8 mouse cellular contexts compared by ENCODE assay signal in the genomic region with DNA sequence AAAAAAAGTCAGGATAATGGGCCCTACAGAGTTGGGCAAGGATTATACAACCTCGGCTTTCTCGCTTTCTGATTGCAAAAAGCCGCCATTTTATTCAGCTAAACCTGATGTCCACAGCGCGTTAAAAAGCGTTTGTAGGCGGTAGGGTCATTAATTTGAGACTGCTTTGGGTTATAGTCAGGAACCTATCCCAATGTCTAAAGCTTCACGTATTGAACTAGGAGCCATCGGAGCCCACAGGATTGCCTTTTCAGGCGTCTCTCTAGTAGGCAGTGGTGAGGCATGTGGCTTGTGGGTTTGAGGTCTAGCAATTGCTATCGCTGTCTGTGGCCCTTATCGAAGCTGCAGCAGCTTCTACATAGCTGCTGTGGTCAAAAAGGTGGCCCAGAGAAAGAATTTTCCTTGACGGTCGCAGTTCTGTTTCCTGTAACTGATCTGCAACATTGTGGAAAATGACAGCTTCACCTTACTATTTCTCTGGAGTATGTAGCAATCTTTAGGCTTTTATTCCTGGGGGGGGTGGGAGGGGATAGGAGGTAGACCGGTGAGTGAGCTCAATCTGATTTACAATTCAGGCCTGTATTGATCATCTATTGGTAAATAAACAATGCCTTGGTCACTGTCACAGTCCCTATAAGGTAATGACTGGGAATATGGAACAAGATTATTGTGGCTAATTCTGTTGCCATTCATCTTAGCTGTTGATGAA. TPM values are rescaled to one million over a fixed set of nuclear protein-coding genes. Genes with fewer than 3 reads are reported as not detected.
DNase-seq lines count a peak whose midpoint lies in the region; ATAC-seq and TF ChIP-seq lines count a peak whose summit lies in the region.

No protein-coding gene starts in this region.

- peak; percentile 68 for ATAC-seq in common myeloid progenitor, adult 5-6 weeks (replicated peaks; ENCODE audit: low read depth, poor library complexity, severe bottlenecking)
- ATAC-seq in hindbrain, embryonic 11.5 days (ENCODE audit: low FRiP score), result no peak; the same call in 1 of the 2 replicates
- no peak for ATAC-seq in lung, postnatal 0 days

- H3K79me2 ChIP-seq in heart, adult 2 months (replicated peaks; ENCODE audit: control insufficient read depth, insufficient read depth, low read length), result no peaks in the 10 kb centered on the region

- TF ChIP-seq EP300 in heart, adult 2 months (IDR thresholded peaks at IDR 0.05; ENCODE audit: insufficient read depth, low read depth, low read length), result no peak
- TF ChIP-seq EP300 in lung, postnatal 0 days (IDR thresholded peaks at IDR 0.05), result no peak

- peak overlapping the region; percentile 80 for H3K27ac ChIP-seq in heart, adult 2 months
- H3K27ac ChIP-seq in hindbrain, embryonic 11.5 days (ENCODE audit: low read depth, low read length), result peak overlapping the region; percentile 55
- H3K27ac ChIP-seq in lung, postnatal 0 days (ENCODE audit: low read length), result peak overlapping the region; percentile 89

- no peaks in the 10 kb centered on the region for H3K27me3 ChIP-seq in heart, adult 2 months (ENCODE audit: control insufficient read depth, insufficient read depth, low read length)
- no peaks in the 10 kb centered on the region for H3K27me3 ChIP-seq in hindbrain, embryonic 11.5 days (ENCODE audit: control insufficient read depth, insufficient read depth, low read length)
- H3K27me3 ChIP-seq in lung, postnatal 0 days (replicated peaks; ENCODE audit: insufficient read depth, low read length), result no peaks in the 10 kb centered on the region
- no peaks in the 10 kb centered on the region for H3K27me3 ChIP-seq in splenic B cell, adult 2 months (ENCODE audit: control insufficient read depth, insufficient read depth, low read length, poor library complexity, severe bottlenecking)

- no peak for DNase-seq in heart, adult 2 months
- no peak for DNase-seq in heart, postnatal 4 days
- DNase-seq in CD4-positive helper T cell, adult 2 months (ENCODE audit: low read depth, low spot score), result peak; percentile 80
- DNase-seq in hindbrain, embryonic 11.5 days (ENCODE audit: low spot score), result peak; percentile 40
- DNase-seq in lung, postnatal 0 days (ENCODE audit: low spot score), result no peak
- DNase-seq in splenic B cell, adult 2 months (ENCODE audit: low read depth, low spot score), result peak; percentile 33
- DNase-seq in right cerebral cortex, postnatal 14 days, result no peak

- peak overlapping the region; percentile 80 for H3K9ac ChIP-seq in heart, adult 2 months (ENCODE audit: low read depth, low read length)
- peak overlapping the region; percentile 84 for H3K9ac ChIP-seq in hindbrain, embryonic 11.5 days (ENCODE audit: low read depth, low read length)
- H3K9ac ChIP-seq in lung, postnatal 0 days (replicated peaks; ENCODE audit: low read depth), result peak overlapping the region; percentile 87

- H3K4me3 ChIP-seq in heart, adult 2 months, result peak overlapping the region; percentile 63
- peak overlapping the region; percentile 77 for H3K4me3 ChIP-seq in hindbrain, embryonic 11.5 days (ENCODE audit: low read depth, low read length)
- peak overlapping the region; percentile 78 for H3K4me3 ChIP-seq in lung, postnatal 0 days (ENCODE audit: low read depth, low read length)

- intact Hi-C loops in heart, adult 2 months (cut with DNase I), result loop anchor here (2.0 kb wide), 1 partner anchor 44 kb away; the partner anchor contains the start of gene Rcc1

- H3K9me3 ChIP-seq in hindbrain, embryonic 11.5 days (ENCODE audit: control insufficient read depth, low read length), result no peaks in the 10 kb centered on the region
- H3K9me3 ChIP-seq in lung, postnatal 0 days (ENCODE audit: low read length), result no peaks in the 10 kb centered on the region

- H3K4me1 ChIP-seq in heart, adult 2 months (ENCODE audit: control insufficient read depth, insufficient read depth, low read length), result peaks cover 5% of the 10 kb centered on the region
- H3K4me1 ChIP-seq in hindbrain, embryonic 11.5 days (replicated peaks; ENCODE audit: control insufficient read depth, insufficient read depth, low read length), result peaks cover 3% of the 10 kb centered on the region; the same call in 1 of the 2 replicates
- H3K4me1 ChIP-seq in lung, postnatal 0 days (ENCODE audit: insufficient read depth, low read depth, low read length), result peaks cover 9% of the 10 kb centered on the region; the same call in 1 of the 2 replicates

- under 1% methylated on average over 15 of the region's 15 CpGs for whole genome bisulfite sequencing in heart, adult 2 months
- WGBS in hindbrain, embryonic 11.5 days, result under 1% methylated on average over 15 of the region's 15 CpGs
- under 1% methylated on average over 15 of the region's 15 CpGs for WGBS in lung, postnatal 0 days

- no peak for TF ChIP-seq CTCF in heart, adult 2 months (IDR thresholded peaks at IDR 0.05)
- TF ChIP-seq CTCF in lung, postnatal 0 days (IDR thresholded peaks at IDR 0.05), result no peak

- no peak for TF ChIP-seq POLR2A in heart, adult 2 months (IDR thresholded peaks at IDR 0.05; ENCODE audit: insufficient read depth, low read depth, low read length)

- H3K36me3 ChIP-seq in heart, adult 2 months (ENCODE audit: control insufficient read depth, insufficient read depth, low read length), result peaks cover 11% of the 10 kb centered on the region
- 0 out of 2 replicates have a peak, but pooled peaks cover 4% of the 10 kb centered on the region for H3K36me3 ChIP-seq in hindbrain, embryonic 11.5 days (ENCODE audit: control insufficient read depth, insufficient read depth, low read length)
- 0 out of 2 replicates have a peak, but pooled peaks cover 5% of the 10 kb centered on the region for H3K36me3 ChIP-seq in lung, postnatal 0 days (ENCODE audit: insufficient read depth, low read length)
- peaks cover 13% of the 10 kb centered on the region for H3K36me3 ChIP-seq in splenic B cell, adult 2 months (ENCODE audit: control insufficient read depth, insufficient read depth, low read length, poor library complexity, severe bottlenecking)

- H3K4me2 ChIP-seq in hindbrain, embryonic 11.5 days (replicated peaks; ENCODE audit: low read depth, low read length), result peak overlapping the region; percentile 75
- H3K4me2 ChIP-seq in lung, postnatal 0 days (replicated peaks; ENCODE audit: low read depth, low read length), result peak overlapping the region; percentile 76

RNA-seq across cellular contexts. Expression of gene Rab42, which starts 6.1 kb away (rescaled TPM):
- total RNA-seq in heart, adult 2 months (2021), result 1 to 10 TPM in 1 of 2 experiments, under 1 TPM in 1; 0.73 to 1.1 TPM
- 3.8 and 4.2 TPM in 2 replicates for polyA plus RNA-seq in heart, adult 2 months (2012; rRNA removed)
- total RNA-seq in heart, postnatal 4 days (2021), result 1 to 10 TPM; 1.2 to 1.5 TPM
- not detected in 2 replicates for total RNA-seq in common myeloid progenitor, adult 5-6 weeks (2017)
- 0.39 and 0.61 TPM in 2 replicates for polyA plus RNA-seq in hindbrain, embryonic 11.5 days (2014; fragmentation: Nextera tagmentation; extraction: Ambion mirVana)
- polyA plus RNA-seq in lung, postnatal 0 days (2015; fragmentation: Nextera tagmentation; extraction: Ambion mirVana), result 2.3 and 3.1 TPM in 2 replicates

RNA-seq across cellular contexts. Expression of gene Trnau1ap, which starts 20.0 kb away (rescaled TPM):
- total RNA-seq in heart, adult 2 months (2021), result 10 to 100 TPM; 21.3 to 24.6 TPM
- 14.8 and 14.9 TPM in 2 replicates for polyA plus RNA-seq in heart, adult 2 months (2012; rRNA removed)
- 10 to 100 TPM; 33.5 to 39.1 TPM for total RNA-seq in heart, postnatal 4 days (2021)
- 23.9 and 43.7 TPM in 2 replicates for total RNA-seq in common myeloid progenitor, adult 5-6 weeks (2017)
- polyA plus RNA-seq in hindbrain, embryonic 11.5 days (2014; fragmentation: Nextera tagmentation; extraction: Ambion mirVana), result 85.6 and 87.0 TPM in 2 replicates
- polyA plus RNA-seq in lung, postnatal 0 days (2015; fragmentation: Nextera tagmentation; extraction: Ambion mirVana), result 49.8 and 52.9 TPM in 2 replicates

RNA-seq across cellular contexts. Expression of gene Taf12, which starts 35.1 kb away (rescaled TPM):
- 10 to 100 TPM; 29.8 to 34.6 TPM for total RNA-seq in heart, adult 2 months (2021)
- 16.1 and 25.1 TPM in 2 replicates for polyA plus RNA-seq in heart, adult 2 months (2012; rRNA removed)
- total RNA-seq in heart, postnatal 4 days (2021), result 10 to 100 TPM; 20.2 to 23.8 TPM
- total RNA-seq in common myeloid progenitor, adult 5-6 weeks (2017), result 30.2 and 45.8 TPM in 2 replicates
- 60.5 and 65.0 TPM in 2 replicates for polyA plus RNA-seq in hindbrain, embryonic 11.5 days (2014; fragmentation: Nextera tagmentation; extraction: Ambion mirVana)
- 32.1 and 39.7 TPM in 2 replicates for polyA plus RNA-seq in lung, postnatal 0 days (2015; fragmentation: Nextera tagmentation; extraction: Ambion mirVana)

RNA-seq across cellular contexts. Expression of gene Rcc1, which starts 44.1 kb away (rescaled TPM):
- total RNA-seq in heart, adult 2 months (2021), result 1 to 10 TPM; 6.6 to 7.5 TPM
- polyA plus RNA-seq in heart, adult 2 months (2012; rRNA removed), result 5.1 and 5.2 TPM in 2 replicates
- 10 to 100 TPM; 25.1 to 25.3 TPM for total RNA-seq in heart, postnatal 4 days (2021)
- 46.6 and 48.1 TPM in 2 replicates for total RNA-seq in common myeloid progenitor, adult 5-6 weeks (2017)
- 51.3 and 53.6 TPM in 2 replicates for polyA plus RNA-seq in hindbrain, embryonic 11.5 days (2014; fragmentation: Nextera tagmentation; extraction: Ambion mirVana)
- 14.3 and 14.7 TPM in 2 replicates for polyA plus RNA-seq in lung, postnatal 0 days (2015; fragmentation: Nextera tagmentation; extraction: Ambion mirVana)

RNA-seq across cellular contexts. Expression of gene Gmeb1, which starts 47.9 kb away (rescaled TPM):
- total RNA-seq in heart, adult 2 months (2021), result 10 to 100 TPM in 1 of 2 experiments, 1 to 10 TPM in 1; 8.5 to 10.0 TPM
- polyA plus RNA-seq in heart, adult 2 months (2012; rRNA removed), result 7.7 and 9.5 TPM in 2 replicates
- total RNA-seq in heart, postnatal 4 days (2021), result 10 to 100 TPM; 19.4 to 21.1 TPM
- 23.2 and 26.9 TPM in 2 replicates for total RNA-seq in common myeloid progenitor, adult 5-6 weeks (2017)
- 38.4 and 41.4 TPM in 2 replicates for polyA plus RNA-seq in hindbrain, embryonic 11.5 days (2014; fragmentation: Nextera tagmentation; extraction: Ambion mirVana)
- 17.0 and 23.6 TPM in 2 replicates for polyA plus RNA-seq in lung, postnatal 0 days (2015; fragmentation: Nextera tagmentation; extraction: Ambion mirVana)

Comparison
In these comparisons a context has a peak if more than half of its experiments do, and no peak if none do; other contexts are left out.
1. DNase-seq: peak in CD4-positive helper T cell, adult 2 months (single experiment), hindbrain, embryonic 11.5 days (single experiment) and splenic B cell, adult 2 months (single experiment); none in heart, adult 2 months (0 of 2), heart, postnatal 4 days (single experiment), lung, postnatal 0 days (single experiment) and right cerebral cortex, postnatal 14 days (single experiment).
2. Peak in every context shown above with its lines, with median percentiles within 50 percentile points of each other: H3K27ac ChIP-seq, H3K4me3 ChIP-seq and H3K9ac ChIP-seq.